Mouse (Mus musculus) G1E (cell line): ENCODE data around the gene Cntn5.

Experiments
- CTCF ChIP-seq: IDR thresholded peaks from 2 replicates; pipeline ENCODE4 v1.5.1; 2012; ENCODE audit warnings: low read depth, low read length, inconsistent platforms, mixed read lengths
- GATA1 ChIP-seq: IDR thresholded peaks from 2 replicates; pipeline ENCODE4 v1.6.1; 2012; ENCODE audit warnings: borderline replicate concordance, low read length, inconsistent platforms, mixed read lengths
- GATA2 ChIP-seq: IDR thresholded peaks from 2 replicates; pipeline ENCODE4 v1.6.1; 2012; ENCODE audit warnings: low read depth, low read length, inconsistent platforms, borderline replicate concordance
- POLR2AphosphoS5 ChIP-seq: IDR thresholded peaks from 2 replicates; pipeline ENCODE4 v1.6.1; 2012; ENCODE audit warnings: low read depth, low read length, inconsistent platforms; ENCODE audit not compliant: insufficient replicate concordance
- TAL1 ChIP-seq: conservative IDR thresholded peaks from 2 replicates; pipeline ENCODE4 v1.6.1; 2012; ENCODE audit warnings: low read depth, low read length, inconsistent platforms, mixed read lengths

- TF ChIP-seq CTCF (no peak), TAL1 (no peak), POLR2AphosphoS5 (no peak), GATA1 (no peak), GATA2 (no peak)
These were observed 959.7 kb downstream of the Cntn5 start for GRCm38 (mm10) chr9:9944872-9945271.
